Mouse (Mus musculus) frontal cortex, postnatal 14 days (tissue): ENCODE measurements around the gene Dgkd.

Experiments
- DNase-seq, 2 experiments: peaks; one replicate each; pipeline ENCODE4 v3.0.0; 2022; ENCODE audit warnings: low spot score in 2 of 2

Gene Dgkd

GRCm38 (mm10) chr1:87880856-87881255 is 27.8 kb downstream of the Dgkd start:
- DNase-seq: no peak

- no peak for DNase-seq
These were observed 28.6 kb downstream of the Dgkd start for GRCm38 (mm10) chr1:87881726-87882125.

- no peak for DNase-seq
These were observed 29.5 kb downstream of the Dgkd start for GRCm38 (mm10) chr1:87882554-87882953.

GRCm38 (mm10) chr1:87890960-87891359 is 37.9 kb downstream of the Dgkd start:
- no peak for DNase-seq

- DNase-seq: no peak
These were observed 38.5 kb downstream of the Dgkd start for GRCm38 (mm10) chr1:87891634-87892033.

GRCm38 (mm10) chr1:87892499-87892898 is 39.4 kb downstream of the Dgkd start:
- DNase-seq: no peak

- no peak for DNase-seq
These were observed 40.3 kb downstream of the Dgkd start for GRCm38 (mm10) chr1:87893414-87893813.

GRCm38 (mm10) chr1:87896921-87897320 is 43.8 kb downstream of the Dgkd start:
- DNase-seq: no peak

GRCm38 (mm10) chr1:87899701-87900100 is 46.6 kb downstream of the Dgkd start:
- no peak for DNase-seq

GRCm38 (mm10) chr1:87900979-87901378 is 47.9 kb downstream of the Dgkd start:
- no peak for DNase-seq

- no peak for DNase-seq
These were observed 49.1 kb downstream of the Dgkd start for GRCm38 (mm10) chr1:87902186-87902585.

- DNase-seq: no peak
These were observed 53.4 kb downstream of the Dgkd start for GRCm38 (mm10) chr1:87906361-87906956.

- no peak for DNase-seq
These were observed 54.9 kb downstream of the Dgkd start for GRCm38 (mm10) chr1:87908006-87908405.

- DNase-seq: no peak
These were observed 55.6 kb downstream of the Dgkd start for GRCm38 (mm10) chr1:87908736-87909135.

- no peak for DNase-seq
These were observed 56.5 kb downstream of the Dgkd start for GRCm38 (mm10) chr1:87909565-87909964.

- DNase-seq: no peak
These were observed 57.3 kb downstream of the Dgkd start for GRCm38 (mm10) chr1:87910428-87910827.

- no peak for DNase-seq
These were observed 60.3 kb downstream of the Dgkd start for GRCm38 (mm10) chr1:87913356-87913755.

- DNase-seq: no peak
These were observed 64.3 kb downstream of the Dgkd start for GRCm38 (mm10) chr1:87917361-87917760.

GRCm38 (mm10) chr1:87918061-87918460 is 65.0 kb downstream of the Dgkd start:
- no peak for DNase-seq

- no peak for DNase-seq
These were observed 67.0 kb downstream of the Dgkd start for GRCm38 (mm10) chr1:87920056-87920614.

GRCm38 (mm10) chr1:87922666-87923065 is 69.6 kb downstream of the Dgkd start:
- DNase-seq: no peak

GRCm38 (mm10) chr1:87924888-87925287 is 71.8 kb downstream of the Dgkd start:
- no peak for DNase-seq

- no peak for DNase-seq
These were observed 76.6 kb downstream of the Dgkd start for GRCm38 (mm10) chr1:87929730-87930129.

GRCm38 (mm10) chr1:87933051-87933450 is 80.0 kb downstream of the Dgkd start:
- no peak for DNase-seq
